Mouse (Mus musculus): ENCODE data around the gene Zwint. TPM values are rescaled to one million over a fixed set of nuclear protein-coding genes. Genes with fewer than 3 reads are reported as not detected.

Zwint gene
- polyA plus RNA-seq, 1 experiment from 2014 or later = 174 TPM

GRCm38 (mm10) chr10:72667856-72668255 is 13.2 kb downstream of the Zwint start:
- Histone ChIP-seq H3K4me1 (no peaks in the 10 kb centered on the region), H3K4me3 (replicated peaks) (no peak overlapping the region), H3K27me3 (no peaks in the 10 kb centered on the region), H3K36me3 (peaks cover 27% of the 10 kb centered on the region), H3K9ac (no peak overlapping the region), H3K4me2 (replicated peaks) (no peak overlapping the region), H3K9me3 (replicated peaks) (no peaks in the 10 kb centered on the region), H3K27ac (replicated peaks) (no peak overlapping the region)
- ATAC-seq (ENCODE audit: insufficient number of reproducible peaks, low FRiP score, low TSS enrichment, low read depth) = no peak
- 96% methylated on average over 5 of the region's 5 CpGs for whole genome bisulfite sequencing

GRCm38 (mm10) chr10:72669086-72669485 is 14.4 kb downstream of the Zwint start:
- 78% methylated on average over 1 of the region's 1 CpGs for WGBS
- ATAC-seq (ENCODE audit: insufficient number of reproducible peaks, low FRiP score, low TSS enrichment, low read depth) = no peak
- H3K4me2 ChIP-seq (replicated peaks) = no peak overlapping the region
- no peaks in the 10 kb centered on the region for H3K9me3 ChIP-seq (replicated peaks)
- H3K4me3 ChIP-seq (replicated peaks) = no peak overlapping the region
- H3K27ac ChIP-seq (replicated peaks) = no peak overlapping the region
- H3K4me1 ChIP-seq = no peaks in the 10 kb centered on the region
- H3K9ac ChIP-seq = no peak overlapping the region
- no peaks in the 10 kb centered on the region for H3K27me3 ChIP-seq
- peaks cover 24% of the 10 kb centered on the region for H3K36me3 ChIP-seq

- Histone ChIP-seq H3K36me3 (peaks cover 9% of the 10 kb centered on the region), H3K27ac (replicated peaks) (no peak overlapping the region), H3K4me1 (no peaks in the 10 kb centered on the region), H3K9me3 (replicated peaks) (no peaks in the 10 kb centered on the region), H3K27me3 (no peaks in the 10 kb centered on the region), H3K4me3 (replicated peaks) (no peak overlapping the region), H3K9ac (no peak overlapping the region), H3K4me2 (replicated peaks) (no peak overlapping the region)
- ATAC-seq (ENCODE audit: insufficient number of reproducible peaks, low FRiP score, low TSS enrichment, low read depth) = no peak
- 94% methylated on average over 6 of the region's 6 CpGs for WGBS
These were observed 21.3 kb downstream of the Zwint start for GRCm38 (mm10) chr10:72675971-72676370.

GRCm38 (mm10) chr10:72676550-72676949 is 21.9 kb downstream of the Zwint start:
- 88% methylated on average over 1 of the region's 1 CpGs for WGBS

GRCm38 (mm10) chr10:72679086-72679485 is 24.4 kb downstream of the Zwint start:
- Histone ChIP-seq H3K4me1 (no peaks in the 10 kb centered on the region), H3K9ac (no peak overlapping the region), H3K4me3 (replicated peaks) (no peak overlapping the region), H3K9me3 (replicated peaks) (no peaks in the 10 kb centered on the region), H3K4me2 (replicated peaks) (no peak overlapping the region), H3K36me3 (peaks cover 6% of the 10 kb centered on the region), H3K27ac (replicated peaks) (no peak overlapping the region), H3K27me3 (no peaks in the 10 kb centered on the region)
- 84% methylated on average over 4 of the region's 4 CpGs for WGBS
- ATAC-seq (ENCODE audit: insufficient number of reproducible peaks, low FRiP score, low TSS enrichment, low read depth) = no peak

More at GRCm38 (mm10) chr10:72676550-72676949, 21.9 kb downstream of the Zwint start:
- no peak for ATAC-seq (ENCODE audit: insufficient number of reproducible peaks, low FRiP score, low TSS enrichment, low read depth)
- Histone ChIP-seq H3K9me3 (replicated peaks) (no peaks in the 10 kb centered on the region), H3K4me2 (replicated peaks) (no peak overlapping the region), H3K9ac (no peak overlapping the region), H3K4me3 (replicated peaks) (no peak overlapping the region), H3K27ac (replicated peaks) (no peak overlapping the region), H3K4me1 (no peaks in the 10 kb centered on the region), H3K36me3 (peaks cover 9% of the 10 kb centered on the region), H3K27me3 (no peaks in the 10 kb centered on the region)

GRCm38 (mm10) chr10:72701092-72701491 is 46.4 kb downstream of the Zwint start:
- ATAC-seq (ENCODE audit: insufficient number of reproducible peaks, low FRiP score, low TSS enrichment, low read depth) = no peak
- Histone ChIP-seq H3K27me3 (no peaks in the 10 kb centered on the region), H3K9me3 (replicated peaks) (no peaks in the 10 kb centered on the region), H3K4me1 (no peaks in the 10 kb centered on the region), H3K36me3 (no peaks in the 10 kb centered on the region), H3K9ac (no peak overlapping the region), H3K4me2 (replicated peaks) (no peak overlapping the region), H3K4me3 (replicated peaks) (no peak overlapping the region), H3K27ac (replicated peaks) (no peak overlapping the region)
- WGBS = 76% methylated on average over 5 of the region's 5 CpGs

GRCm38 (mm10) chr10:72713754-72714153 is 59.1 kb downstream of the Zwint start:
- no peak for ATAC-seq (ENCODE audit: insufficient number of reproducible peaks, low FRiP score, low TSS enrichment, low read depth)
- no peak overlapping the region for H3K9ac ChIP-seq
- no peak overlapping the region for H3K4me2 ChIP-seq (replicated peaks)
- H3K36me3 ChIP-seq = no peaks in the 10 kb centered on the region
- no peak overlapping the region for H3K4me3 ChIP-seq (replicated peaks)
- no peaks in the 10 kb centered on the region for H3K9me3 ChIP-seq (replicated peaks)
- H3K27me3 ChIP-seq = no peaks in the 10 kb centered on the region
- WGBS = 60% methylated on average over 2 of the region's 2 CpGs
- no peak overlapping the region for H3K27ac ChIP-seq (replicated peaks)
- H3K4me1 ChIP-seq = no peaks in the 10 kb centered on the region

Data from embryonic facial prominence, embryonic 15.5 days (tissue).